Mouse (Mus musculus): ENCODE measurements around the gene Rxrb.

The Rxrb gene

GRCm38 (mm10) chr17:34047404-34048050 is 15.9 kb downstream of the Rxrb start:
- peak; percentile 54 for DNase-seq (ENCODE audit: low read depth)

- DNase-seq (ENCODE audit: low read depth) = no peak
Observed at GRCm38 (mm10) chr17:34057224-34057623, 25.6 kb downstream of the Rxrb start.

- DNase-seq (ENCODE audit: low read depth) = peak; percentile 43
Observed at GRCm38 (mm10) chr17:34068864-34069263, 37.3 kb downstream of the Rxrb start.

- DNase-seq (ENCODE audit: low read depth) = peak; percentile 48
Observed at GRCm38 (mm10) chr17:34072091-34072490, 40.5 kb downstream of the Rxrb start.

GRCm38 (mm10) chr17:34075271-34075670 is 43.7 kb downstream of the Rxrb start:
- DNase-seq (ENCODE audit: low read depth) = peak; percentile 92

GRCm38 (mm10) chr17:34077549-34077948 is 45.9 kb downstream of the Rxrb start:
- peak; percentile 93 for DNase-seq (ENCODE audit: low read depth)

- peak; percentile 59 for DNase-seq (ENCODE audit: low read depth)
Observed at GRCm38 (mm10) chr17:34078148-34078547, 46.5 kb downstream of the Rxrb start.

- no peak for DNase-seq (ENCODE audit: low read depth)
Observed at GRCm38 (mm10) chr17:34079002-34079401, 47.4 kb downstream of the Rxrb start.

GRCm38 (mm10) chr17:34079621-34080020 is 48.0 kb downstream of the Rxrb start:
- peak; percentile 84 for DNase-seq (ENCODE audit: low read depth)

- no peak for DNase-seq (ENCODE audit: low read depth)
Observed at GRCm38 (mm10) chr17:34083104-34083503, 51.5 kb downstream of the Rxrb start.

GRCm38 (mm10) chr17:34087386-34087785 is 55.8 kb downstream of the Rxrb start:
- no peak for DNase-seq (ENCODE audit: low read depth)

Measured in induced T-regulatory cell, adult 2 months (primary cell).